Mouse (Mus musculus): ENCODE measurements at regions not wholly inside any gene's neighbourhood (a gene's known extent, or its start where the extent isn't known, plus 50 kb on each side); places are given as distances from the start of the nearest gene placed in this dataset.

GRCm38 (mm10) chr2:173406344-173407094 is 115.9 kb upstream of the 1700021F07Rik start:
- Histone ChIP-seq H3K27me3 (replicated peaks) (no peaks in the 10 kb centered on the region), H3K4me1 (peaks cover 38% of the 10 kb centered on the region), H3K27ac (0 out of 2 replicates have a peak overlapping the region, but pooled peaks have one; percentile 12), H3K4me2 (replicated peaks) (peak overlapping the region; percentile 3; the same call in 1 of the 2 replicates), H3K4me3 (no peak overlapping the region), H3K9ac (no peak overlapping the region), H3K9me3 (no peaks in the 10 kb centered on the region), H3K36me3 (no peaks in the 10 kb centered on the region)
- 12% methylated on average over 13 of the region's 13 CpGs for WGBS
- ATAC-seq (ENCODE audit: low FRiP score, low read depth): peak; percentile 78

DNA sequence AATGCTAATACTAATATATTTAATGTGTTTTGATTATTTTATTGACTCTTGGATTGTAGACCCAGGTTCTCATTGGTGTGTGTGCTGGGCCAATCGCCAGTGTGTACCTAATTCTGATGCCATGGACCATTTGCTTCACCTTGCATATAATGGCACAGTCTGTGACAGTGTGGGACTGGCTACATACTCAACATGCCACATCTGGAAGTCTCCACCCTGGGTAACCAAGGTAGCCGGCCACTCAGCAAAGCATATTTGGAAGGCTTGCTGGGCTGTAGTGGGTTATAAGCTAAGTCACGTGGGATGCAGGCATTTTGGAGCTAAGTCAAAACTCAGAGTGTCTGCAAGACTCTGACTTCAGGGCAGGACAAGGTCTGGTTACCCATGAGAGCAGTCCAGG is 115.3 kb upstream of the 1700021F07Rik start:
- Histone ChIP-seq H3K27ac (0 out of 2 replicates have a peak overlapping the region, but pooled peaks have one; percentile 12), H3K4me1 (peaks cover 38% of the 10 kb centered on the region), H3K4me2 (replicated peaks) (peak overlapping the region; percentile 3; the same call in 1 of the 2 replicates), H3K9ac (no peak overlapping the region), H3K4me3 (no peak overlapping the region), H3K36me3 (no peaks in the 10 kb centered on the region), H3K27me3 (replicated peaks) (no peaks in the 10 kb centered on the region), H3K9me3 (no peaks in the 10 kb centered on the region)
- WGBS: 63% methylated on average over 3 of the region's 3 CpGs
- ATAC-seq (ENCODE audit: low FRiP score, low read depth): no peak; the same call in 1 of the 2 replicates

DNA sequence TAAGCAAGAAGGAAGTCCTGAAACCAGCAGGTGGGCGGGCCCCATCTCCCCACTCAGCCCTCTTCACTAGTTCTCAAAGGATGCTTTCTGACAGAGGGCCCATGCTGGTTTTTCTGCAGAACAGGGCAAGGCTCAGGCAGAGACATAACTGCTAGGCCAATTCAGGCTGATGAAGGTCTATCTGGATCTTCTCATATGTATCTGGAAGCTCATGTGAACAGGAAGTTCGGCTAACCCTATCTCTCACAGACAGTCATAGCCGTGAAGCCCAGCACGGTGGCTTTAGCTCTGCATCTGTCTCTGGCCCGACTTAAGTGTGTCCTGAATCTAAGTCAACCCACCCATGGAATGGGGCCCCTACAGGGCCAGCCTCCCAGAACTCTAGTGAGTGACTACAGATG is 113.7 kb upstream of the 1700021F07Rik start:
- H3K27ac ChIP-seq: no peak overlapping the region
- ATAC-seq (ENCODE audit: low FRiP score, low read depth): no peak
- H3K27me3 ChIP-seq (replicated peaks): no peaks in the 10 kb centered on the region
- no peaks in the 10 kb centered on the region for H3K36me3 ChIP-seq
- WGBS: 87% methylated on average over 5 of the region's 5 CpGs
- no peak overlapping the region for H3K9ac ChIP-seq
- H3K4me1 ChIP-seq: peaks cover 40% of the 10 kb centered on the region
- no peaks in the 10 kb centered on the region for H3K9me3 ChIP-seq
- no peak overlapping the region for H3K4me3 ChIP-seq
- H3K4me2 ChIP-seq (replicated peaks): no peak overlapping the region

- no peaks in the 10 kb centered on the region for H3K9me3 ChIP-seq
- ATAC-seq (ENCODE audit: low FRiP score, low read depth): peak; percentile 17; the same call in 1 of the 2 replicates
- H3K4me2 ChIP-seq (replicated peaks): no peak overlapping the region; the same call in 1 of the 2 replicates
- H3K27me3 ChIP-seq (replicated peaks): no peaks in the 10 kb centered on the region
- no peak overlapping the region for H3K4me3 ChIP-seq
- no peaks in the 10 kb centered on the region for H3K36me3 ChIP-seq
- H3K4me1 ChIP-seq: peaks cover 48% of the 10 kb centered on the region
- 28% methylated on average over 16 of the region's 16 CpGs for WGBS
- H3K27ac ChIP-seq: no peak overlapping the region
- no peak overlapping the region for H3K9ac ChIP-seq
Observed at GRCm38 (mm10) chr2:173409433-173409832, 113.0 kb upstream of the 1700021F07Rik start.

GRCm38 (mm10) chr2:173413906-173414656 is 108.3 kb upstream of the 1700021F07Rik start:
- Histone ChIP-seq H3K36me3 (no peaks in the 10 kb centered on the region), H3K9me3 (no peaks in the 10 kb centered on the region), H3K4me1 (peaks cover 26% of the 10 kb centered on the region), H3K4me3 (no peak overlapping the region), H3K4me2 (replicated peaks) (no peak overlapping the region), H3K9ac (no peak overlapping the region), H3K27ac (no peak overlapping the region), H3K27me3 (replicated peaks) (no peaks in the 10 kb centered on the region)
- peak; percentile 67 for ATAC-seq (ENCODE audit: low FRiP score, low read depth)
- WGBS: 57% methylated on average over 18 of the region's 18 CpGs

DNA sequence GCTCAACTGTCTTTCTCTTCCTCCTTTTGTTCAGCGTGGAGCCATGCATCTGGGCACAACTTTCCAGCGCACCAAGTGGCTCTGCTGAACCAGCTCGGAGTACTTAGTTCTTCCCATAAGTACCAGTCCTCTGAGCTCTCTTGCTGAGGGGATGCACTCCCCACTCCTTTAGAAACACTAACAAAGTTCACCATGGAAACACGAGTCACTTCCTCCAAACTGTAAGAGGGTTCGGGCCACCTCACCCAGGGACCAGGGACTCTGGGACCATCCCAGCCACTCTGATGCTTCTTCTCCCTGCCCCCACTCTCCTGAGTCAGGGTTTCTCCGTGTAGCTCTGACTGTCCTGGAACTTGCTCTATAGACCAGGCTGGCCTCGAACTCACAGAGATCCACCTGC is 107.0 kb upstream of the 1700021F07Rik start:
- Histone ChIP-seq H3K9me3 (no peaks in the 10 kb centered on the region), H3K4me3 (no peak overlapping the region), H3K4me1 (peaks cover 20% of the 10 kb centered on the region), H3K9ac (no peak overlapping the region), H3K27ac (no peak overlapping the region), H3K4me2 (replicated peaks) (no peak overlapping the region), H3K27me3 (replicated peaks) (no peaks in the 10 kb centered on the region), H3K36me3 (no peaks in the 10 kb centered on the region)
- 87% methylated on average over 7 of the region's 7 CpGs for WGBS
- no peak for ATAC-seq (ENCODE audit: low FRiP score, low read depth)

DNA sequence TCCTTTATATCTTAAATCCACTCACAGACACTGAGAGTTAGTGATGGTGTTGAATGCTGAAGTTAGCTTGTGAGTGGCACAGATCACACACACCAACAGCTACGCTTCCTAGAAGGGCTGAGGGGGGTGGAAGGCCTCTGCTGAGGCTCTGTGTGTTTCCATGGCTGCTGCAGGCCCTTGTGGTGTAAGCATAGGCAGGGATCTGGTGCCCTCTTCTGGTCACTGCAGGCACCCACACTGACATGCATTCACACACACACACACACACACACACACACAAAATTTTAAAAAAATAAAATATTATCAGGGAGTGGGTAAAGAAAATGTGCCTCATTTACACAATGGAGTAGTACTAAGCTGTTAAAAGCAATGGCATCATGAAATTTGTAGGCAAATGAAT is 105.5 kb upstream of the 1700021F07Rik start:
- no peaks in the 10 kb centered on the region for H3K9me3 ChIP-seq
- WGBS: 68% methylated on average over 1 of the region's 1 CpGs

GRCm38 (mm10) chr2:173418951-173419350 is 103.4 kb upstream of the 1700021F07Rik start:
- no peak for ATAC-seq (ENCODE audit: low FRiP score, low read depth)
- Histone ChIP-seq H3K27ac (no peak overlapping the region), H3K9ac (no peak overlapping the region), H3K4me1 (peaks cover 10% of the 10 kb centered on the region), H3K9me3 (no peaks in the 10 kb centered on the region), H3K27me3 (replicated peaks) (no peaks in the 10 kb centered on the region), H3K4me2 (replicated peaks) (no peak overlapping the region), H3K36me3 (no peaks in the 10 kb centered on the region), H3K4me3 (no peak overlapping the region)
- WGBS: 85% methylated on average over 7 of the region's 7 CpGs

More for the DNA sequence above, 105.5 kb upstream of the 1700021F07Rik start:
- Histone ChIP-seq H3K9ac (no peak overlapping the region), H3K4me3 (no peak overlapping the region), H3K4me2 (replicated peaks) (no peak overlapping the region), H3K27me3 (replicated peaks) (no peaks in the 10 kb centered on the region), H3K27ac (no peak overlapping the region), H3K36me3 (no peaks in the 10 kb centered on the region), H3K4me1 (peaks cover 15% of the 10 kb centered on the region)
- no peak for ATAC-seq (ENCODE audit: low FRiP score, low read depth)

DNA sequence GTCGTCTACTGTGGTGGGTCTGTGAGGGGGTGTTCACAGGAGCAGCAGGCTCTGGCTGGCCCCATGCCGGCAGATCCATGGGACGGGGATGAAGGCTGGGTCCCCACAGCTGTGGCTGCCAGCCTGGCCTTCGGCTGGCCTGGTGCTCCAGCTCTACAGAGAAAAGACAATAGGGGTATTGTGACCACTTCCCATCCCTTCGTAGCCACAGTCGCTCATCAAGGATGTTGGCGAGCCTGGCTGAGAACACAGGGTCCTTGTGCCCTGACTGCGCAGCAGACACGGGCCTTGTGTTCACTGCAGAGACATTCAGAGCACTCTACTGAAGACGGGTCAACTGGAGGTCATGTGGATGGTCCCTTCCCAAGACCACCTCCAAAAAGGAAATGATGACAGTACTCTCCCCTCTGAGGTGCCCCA is 102.4 kb upstream of the 1700021F07Rik start:
- 53% methylated on average over 10 of the region's 10 CpGs for WGBS
- Histone ChIP-seq H3K9me3 (no peaks in the 10 kb centered on the region), H3K27me3 (replicated peaks) (no peaks in the 10 kb centered on the region), H3K4me2 (replicated peaks) (no peak overlapping the region), H3K4me1 (0 out of 2 replicates have a peak, but pooled peaks cover 3% of the 10 kb centered on the region), H3K36me3 (no peaks in the 10 kb centered on the region), H3K27ac (no peak overlapping the region), H3K4me3 (no peak overlapping the region), H3K9ac (no peak overlapping the region)
- no peak for ATAC-seq (ENCODE audit: low FRiP score, low read depth)

- Histone ChIP-seq H3K4me1 (0 out of 2 replicates have a peak, but pooled peaks cover 3% of the 10 kb centered on the region), H3K27me3 (replicated peaks) (no peaks in the 10 kb centered on the region), H3K36me3 (no peaks in the 10 kb centered on the region), H3K4me2 (replicated peaks) (no peak overlapping the region), H3K9ac (no peak overlapping the region), H3K27ac (no peak overlapping the region), H3K4me3 (no peak overlapping the region), H3K9me3 (no peaks in the 10 kb centered on the region)
- WGBS: 66% methylated on average over 5 of the region's 5 CpGs
- ATAC-seq (ENCODE audit: low FRiP score, low read depth): no peak
Observed at GRCm38 (mm10) chr2:173420481-173420880, 101.9 kb upstream of the 1700021F07Rik start.

- H3K9me3 ChIP-seq: no peaks in the 10 kb centered on the region
- no peak for ATAC-seq (ENCODE audit: low FRiP score, low read depth)
Observed at GRCm38 (mm10) chr2:173424875-173425274, 97.5 kb upstream of the 1700021F07Rik start.

GRCm38 (mm10) chr2:173425754-173426153 is 96.6 kb upstream of the 1700021F07Rik start:
- H3K27me3 ChIP-seq (replicated peaks): no peaks in the 10 kb centered on the region
- H3K4me1 ChIP-seq: 0 out of 2 replicates have a peak, but pooled peaks cover 7% of the 10 kb centered on the region
- 88% methylated on average over 9 of the region's 9 CpGs for WGBS
- H3K9ac ChIP-seq: no peak overlapping the region
- no peak overlapping the region for H3K4me3 ChIP-seq
- no peak overlapping the region for H3K4me2 ChIP-seq (replicated peaks)
- no peak for ATAC-seq (ENCODE audit: low FRiP score, low read depth)
- H3K9me3 ChIP-seq: no peaks in the 10 kb centered on the region
- H3K27ac ChIP-seq: no peak overlapping the region
- no peaks in the 10 kb centered on the region for H3K36me3 ChIP-seq

More at GRCm38 (mm10) chr2:173424875-173425274, 97.5 kb upstream of the 1700021F07Rik start:
- WGBS: 90% methylated on average over 7 of the region's 7 CpGs
- Histone ChIP-seq H3K27ac (no peak overlapping the region), H3K36me3 (no peaks in the 10 kb centered on the region), H3K4me3 (no peak overlapping the region), H3K4me2 (replicated peaks) (no peak overlapping the region), H3K27me3 (replicated peaks) (no peaks in the 10 kb centered on the region), H3K4me1 (0 out of 2 replicates have a peak, but pooled peaks cover 10% of the 10 kb centered on the region), H3K9ac (no peak overlapping the region)
